Mouse (Mus musculus) duodenum, adult 2 months (tissue): ENCODE measurements around the gene Gm21775. TPM values are rescaled to one million over a fixed set of nuclear protein-coding genes. Genes with fewer than 3 reads are reported as not detected.

ENCODE experiments used
- polyA plus RNA-seq: library from polyadenylated mRNA; depleted of rRNA; stranded (reverse); fragments of >200 nt; gene quantifications from 2 replicates; pipeline ENCODE4 v1.2.3, GENCODE M21; 2012; ENCODE audit warnings: low replicate concordance; rRNA removed

Gene Gm21775
- not detected in 2 replicates for polyA plus RNA-seq

GRCm38 (mm10) chrY:10553153-10553552 lies at the start of gene Gm21775:
TSS of gene Gm21775 (plus strand) at chrY:10553453.

GRCm38 (mm10) chrY:10535942-10536341 lies 17.3 kb upstream of the Gm21775 start, which contains the start of gene Gm20737:
TSS of gene Gm20737 (minus strand) at chrY:10536042.

Other genes with a start within 250 kb of the Gm21775 start
- gene Gm20834, start 228.9 kb upstream of the Gm21775 start, polyA plus RNA-seq = not detected in 2 replicates
- gene Gm28510, start 140.7 kb upstream of the Gm21775 start, polyA plus RNA-seq = not detected in 2 replicates
- not detected in 2 replicates for gene Gm20737, start 17.4 kb upstream of the Gm21775 start, polyA plus RNA-seq
- gene Gm21900, start 62.9 kb downstream of the Gm21775 start, polyA plus RNA-seq = not detected in 2 replicates
- not detected in 2 replicates for gene Gm20777, start 199.0 kb downstream of the Gm21775 start, polyA plus RNA-seq